Mouse (Mus musculus) lung, postnatal 0 days (tissue): ENCODE data around the gene Rplp0. TPM values are rescaled to one million over a fixed set of nuclear protein-coding genes. Genes with fewer than 3 reads are reported as not detected.

Experiments
- ATAC-seq: fragments of 200-750 bp; cut with Nextera tagmentation; 2 replicates; pipeline ENCODE4 v1.8.0; 2017; ENCODE audit warnings: moderate library complexity
- DNase-seq: peaks from one replicate; pipeline ENCODE4 v3.0.0-alpha.2; 2016; ENCODE audit warnings: low spot score
- H3K27ac ChIP-seq: fragments of 300-500 bp; sonication (generic); 2 replicates; pipeline ENCODE4 v1.5.1; 2014; ENCODE audit warnings: antibody characterized with exemption, mild to moderate bottlenecking, low read length, mixed read lengths
- H3K27me3 ChIP-seq: fragments of 300-500 bp; sonication (generic); replicated peaks from 2 replicates; pipeline ENCODE4 v1.6.1; 2014; ENCODE audit warnings: low read length, mixed read lengths; ENCODE audit not compliant: insufficient read depth
- H3K36me3 ChIP-seq: fragments of 300-500 bp; sonication (generic); 2 replicates; pipeline ENCODE4 v1.6.1; 2014; ENCODE audit warnings: low read length, mixed read lengths; ENCODE audit not compliant: insufficient read depth
- H3K4me1 ChIP-seq: fragments of 300-500 bp; sonication (generic); 2 replicates; pipeline ENCODE4 v1.6.1; 2014; ENCODE audit warnings: antibody characterized with exemption, low read depth, low read length, mixed read lengths; ENCODE audit not compliant: insufficient read depth
- H3K4me2 ChIP-seq: fragments of 300-500 bp; sonication (generic); replicated peaks from 2 replicates; pipeline ENCODE4 v1.6.1; 2014; ENCODE audit warnings: low read depth, mild to moderate bottlenecking, low read length, moderate library complexity, mixed read lengths
- H3K4me3 ChIP-seq: fragments of 300-500 bp; sonication (generic); 2 replicates; pipeline ENCODE4 v1.5.1; 2014; ENCODE audit warnings: low read depth, low read length
- H3K9ac ChIP-seq: fragments of 300-500 bp; sonication (generic); replicated peaks from 2 replicates; pipeline ENCODE4 v1.6.1; 2014; ENCODE audit warnings: low read depth, mild to moderate bottlenecking
- H3K9me3 ChIP-seq: fragments of 300-500 bp; sonication (generic); 2 replicates; pipeline ENCODE4 v1.6.1; 2016; ENCODE audit warnings: low read length, mixed read lengths
- CTCF ChIP-seq: IDR thresholded peaks from 2 replicates; pipeline ENCODE4 v1.5.1; 2016; ENCODE audit warnings: antibody characterized with exemption, mild to moderate bottlenecking
- EP300 ChIP-seq: IDR thresholded peaks from 2 replicates; pipeline ENCODE4 v1.6.1; 2016; ENCODE audit warnings: antibody characterized with exemption, mild to moderate bottlenecking, control low read depth
- WGBS: fragments of 180-500 bp; shearing (Covaris S2); extraction: QIAGEN DNeasy Blood & Tissue Kit; methylation state at CpG from one replicate; pipeline ENCODE4 v1.1.7; 2014; 5-methylcytosine and 5-hydroxymethylcytosine counted together
- polyA plus RNA-seq: library from polyadenylated mRNA; unstranded; fragments of >200 nt; fragmentation: Nextera tagmentation; extraction: Ambion mirVana; gene quantifications from 2 replicates; pipeline ENCODE4 v1.2.1, GENCODE M21; 2015

Gene Rplp0
- polyA plus RNA-seq, 1 experiment from 2014 or later: 987 TPM

- Histone ChIP-seq H3K9ac (no peak overlapping the region), H3K4me2 (no peak overlapping the region), H3K27ac (0 out of 2 replicates have a peak overlapping the region, but pooled peaks have one; percentile 1), H3K4me1 (peaks cover 50% of the 10 kb centered on the region), H3K9me3 (no peaks in the 10 kb centered on the region), H3K27me3 (no peaks in the 10 kb centered on the region), H3K36me3 (no peaks in the 10 kb centered on the region; the same call in 1 of the 2 replicates), H3K4me3 (no peak overlapping the region)
- WGBS: 75% methylated on average over 4 of the region's 4 CpGs
- no peak for TF ChIP-seq EP300
- no peak for TF ChIP-seq CTCF
- ATAC-seq (no peak), DNase-seq (no peak)
These were observed 33.9 kb upstream of the Rplp0 start for GRCm38 (mm10) chr5:115525416-115525815.

GRCm38 (mm10) chr5:115525943-115526342 lies 33.3 kb upstream of the Rplp0 start:
- Histone ChIP-seq H3K27ac (no peak overlapping the region), H3K36me3 (no peaks in the 10 kb centered on the region; the same call in 1 of the 2 replicates), H3K9me3 (no peaks in the 10 kb centered on the region), H3K4me1 (peaks cover 49% of the 10 kb centered on the region), H3K27me3 (no peaks in the 10 kb centered on the region), H3K9ac (no peak overlapping the region), H3K4me2 (no peak overlapping the region), H3K4me3 (no peak overlapping the region)
- DNase-seq (no peak), ATAC-seq (no peak)
- no peak for TF ChIP-seq EP300
- TF ChIP-seq CTCF: no peak
- WGBS: 72% methylated on average over 9 of the region's 9 CpGs

- peaks cover 51% of the 10 kb centered on the region for H3K4me1 ChIP-seq
- WGBS: 85% methylated on average over 17 of the region's 17 CpGs
These were observed 32.6 kb upstream of the Rplp0 start for GRCm38 (mm10) chr5:115526456-115527202.

GRCm38 (mm10) chr5:115528128-115528527 lies 31.1 kb upstream of the Rplp0 start:
- Histone ChIP-seq H3K4me2 (no peak overlapping the region), H3K27me3 (no peaks in the 10 kb centered on the region), H3K9ac (no peak overlapping the region), H3K27ac (no peak overlapping the region), H3K4me3 (no peak overlapping the region), H3K9me3 (no peaks in the 10 kb centered on the region), H3K4me1 (peaks cover 49% of the 10 kb centered on the region), H3K36me3 (no peaks in the 10 kb centered on the region; the same call in 1 of the 2 replicates)
- DNase-seq: no peak
- no peak for ATAC-seq
- 71% methylated on average over 5 of the region's 5 CpGs for WGBS
- TF ChIP-seq EP300 (no peak), CTCF (no peak)

More at GRCm38 (mm10) chr5:115526456-115527202, 32.6 kb upstream of the Rplp0 start:
- H3K36me3 ChIP-seq: no peaks in the 10 kb centered on the region; the same call in 1 of the 2 replicates
- H3K27me3 ChIP-seq: no peaks in the 10 kb centered on the region
- H3K27ac ChIP-seq: no peak overlapping the region
- no peak overlapping the region for H3K9ac ChIP-seq
- no peak overlapping the region for H3K4me2 ChIP-seq
- no peaks in the 10 kb centered on the region for H3K9me3 ChIP-seq
- no peak for TF ChIP-seq CTCF
- no peak for TF ChIP-seq EP300
- no peak overlapping the region for H3K4me3 ChIP-seq
- ATAC-seq (no peak), DNase-seq (no peak)

GRCm38 (mm10) chr5:115529364-115529741 lies 29.9 kb upstream of the Rplp0 start:
- ATAC-seq (peak; percentile 12), DNase-seq (no peak)
- peak overlapping the region; percentile 92 for H3K27ac ChIP-seq
- H3K36me3 ChIP-seq: no peaks in the 10 kb centered on the region
- WGBS: 22% methylated on average over 8 of the region's 8 CpGs
- H3K4me1 ChIP-seq: peaks cover 45% of the 10 kb centered on the region
- H3K27me3 ChIP-seq: no peaks in the 10 kb centered on the region
- H3K4me2 ChIP-seq: peak overlapping the region; percentile 35; the same call in 1 of the 2 replicates
- no peak overlapping the region for H3K4me3 ChIP-seq
- H3K9me3 ChIP-seq: no peaks in the 10 kb centered on the region
- 0 out of 2 replicates have a peak overlapping the region, but pooled peaks have one; percentile 5 for H3K9ac ChIP-seq
- TF ChIP-seq EP300 (no peak), CTCF (no peak)

GRCm38 (mm10) chr5:115529742-115530446 lies 29.4 kb upstream of the Rplp0 start:
- H3K4me1 ChIP-seq: peaks cover 45% of the 10 kb centered on the region
- 34% methylated on average over 7 of the region's 7 CpGs for WGBS

More at GRCm38 (mm10) chr5:115529742-115530446, 29.4 kb upstream of the Rplp0 start:
- Histone ChIP-seq H3K27ac (peak overlapping the region; percentile 92), H3K9ac (0 out of 2 replicates have a peak overlapping the region, but pooled peaks have one; percentile 19), H3K9me3 (no peaks in the 10 kb centered on the region), H3K4me2 (peak overlapping the region; percentile 35), H3K27me3 (no peaks in the 10 kb centered on the region), H3K36me3 (no peaks in the 10 kb centered on the region), H3K4me3 (no peak overlapping the region)
- TF ChIP-seq EP300 (peak; percentile 57), CTCF (no peak)
- peak; percentile 47 for ATAC-seq
- DNase-seq: peak; percentile 74
